Mouse (Mus musculus): ENCODE measurements around the gene Gm37240.

The Gm37240 gene

DNA sequence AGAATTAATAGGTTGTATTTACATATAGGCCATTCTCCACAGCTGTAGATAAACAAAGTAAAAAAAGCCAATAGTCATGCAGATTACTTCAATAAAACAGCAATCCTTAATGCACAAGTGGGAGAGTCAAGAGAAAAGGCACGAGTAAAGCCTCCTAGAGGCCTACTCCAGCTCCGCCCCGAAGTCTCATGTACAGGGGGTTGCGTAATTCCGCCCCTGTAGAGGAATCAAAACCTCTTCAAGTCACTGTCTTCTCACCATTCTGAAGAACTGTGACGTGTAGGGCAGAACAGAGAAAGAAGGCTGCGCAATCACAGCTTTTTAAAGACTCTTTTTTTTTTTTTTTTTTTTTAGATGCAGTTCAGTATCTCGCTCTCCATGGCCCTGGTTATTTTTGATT is 393.5 kb downstream of the Gm37240 start:
- no peak for DNase-seq (ENCODE audit: low read depth, low spot score)

DNA sequence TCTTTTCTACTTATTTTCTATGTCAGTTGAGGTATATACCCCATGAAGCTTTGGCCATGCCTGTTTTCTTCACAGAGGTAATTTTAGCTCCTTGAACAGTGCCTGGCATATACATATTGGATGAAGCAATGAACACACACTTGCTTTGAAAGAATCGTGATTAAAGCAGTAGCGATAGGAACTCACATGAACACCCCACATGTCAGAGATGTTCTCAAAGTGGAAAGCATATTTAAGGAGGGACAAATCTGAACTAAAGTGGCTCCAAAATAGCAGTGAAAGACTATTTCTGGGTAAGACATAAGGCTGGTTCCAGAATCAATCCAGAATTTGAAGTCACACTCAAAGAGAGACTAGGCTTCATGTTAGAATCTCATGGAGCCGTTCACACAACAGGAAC is 397.1 kb downstream of the Gm37240 start:
- DNase-seq (ENCODE audit: low read depth, low spot score) = no peak

DNA sequence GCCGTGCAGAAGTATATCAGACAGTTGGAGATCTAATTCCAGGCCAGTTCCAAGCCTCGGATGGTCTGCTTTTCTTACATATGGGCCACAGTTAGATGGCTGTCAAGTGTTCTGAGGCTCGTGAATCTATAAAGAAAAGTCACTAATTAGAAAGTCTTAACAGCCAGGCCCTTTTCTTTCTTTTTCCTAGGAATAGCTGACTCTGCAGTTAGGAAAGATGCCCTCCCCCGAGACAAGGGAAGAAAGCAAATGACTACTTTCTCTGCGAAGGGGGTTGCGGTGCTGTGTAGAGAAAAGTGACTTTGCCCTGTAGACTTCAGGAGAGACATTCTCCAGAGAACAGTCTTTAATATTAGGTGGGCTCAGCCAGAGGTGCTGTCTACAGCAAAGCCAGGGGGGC is 399.9 kb downstream of the Gm37240 start:
- no peak for DNase-seq (ENCODE audit: low read depth, low spot score)

DNA sequence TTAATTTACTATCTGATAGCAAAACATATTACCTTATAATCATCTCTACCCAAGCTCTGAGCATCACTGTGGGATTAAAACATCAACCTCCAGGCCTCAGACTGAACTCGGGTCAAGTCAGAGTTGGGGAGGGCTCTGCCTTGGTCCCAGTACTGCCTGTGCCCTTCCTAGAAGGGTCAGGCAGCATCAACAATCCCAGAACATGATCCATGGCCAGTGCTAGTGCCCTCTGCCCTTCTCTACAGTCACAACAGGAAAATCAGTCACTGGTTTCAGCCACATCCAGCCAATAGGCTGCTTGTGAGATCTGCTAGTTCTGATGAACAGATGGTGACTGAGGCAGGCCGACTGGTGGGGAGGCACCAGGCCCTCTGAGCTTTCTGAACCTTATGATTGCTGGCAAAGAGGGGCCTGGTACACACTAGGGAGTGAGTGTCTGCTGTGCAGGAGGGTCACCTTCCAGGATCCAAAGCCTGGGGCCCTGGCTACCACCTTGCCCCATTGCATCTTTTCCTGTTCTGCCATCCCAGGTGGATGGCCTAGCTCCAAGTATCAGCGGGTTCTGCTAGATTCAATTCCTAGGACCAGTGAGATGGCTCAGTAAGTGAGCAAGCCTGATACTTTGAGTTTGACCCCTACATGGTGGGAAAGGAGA is 401.7 kb downstream of the Gm37240 start:
- DNase-seq (ENCODE audit: low read depth, low spot score) = no peak

DNA sequence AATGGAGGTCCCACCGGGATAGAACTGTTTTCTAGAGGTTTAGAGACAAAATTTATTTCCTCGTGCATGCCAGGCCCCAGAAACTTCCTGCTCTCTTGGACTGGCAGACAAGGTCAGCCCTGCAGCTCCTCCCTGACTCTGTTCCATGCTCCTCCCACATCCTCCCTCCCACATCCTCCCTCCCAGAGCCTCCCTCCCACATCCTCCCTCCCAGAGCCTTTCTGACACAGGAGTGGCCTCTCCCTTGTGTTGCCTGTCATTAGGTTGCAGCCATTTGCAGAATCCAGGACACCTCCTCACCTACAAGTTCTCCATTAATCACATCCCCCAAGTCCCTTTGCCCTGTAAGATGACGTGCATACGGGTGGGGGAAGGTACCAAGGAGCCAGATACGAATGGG is 404.7 kb downstream of the Gm37240 start:
- peak; percentile 66 for DNase-seq (ENCODE audit: low read depth, low spot score)

DNA sequence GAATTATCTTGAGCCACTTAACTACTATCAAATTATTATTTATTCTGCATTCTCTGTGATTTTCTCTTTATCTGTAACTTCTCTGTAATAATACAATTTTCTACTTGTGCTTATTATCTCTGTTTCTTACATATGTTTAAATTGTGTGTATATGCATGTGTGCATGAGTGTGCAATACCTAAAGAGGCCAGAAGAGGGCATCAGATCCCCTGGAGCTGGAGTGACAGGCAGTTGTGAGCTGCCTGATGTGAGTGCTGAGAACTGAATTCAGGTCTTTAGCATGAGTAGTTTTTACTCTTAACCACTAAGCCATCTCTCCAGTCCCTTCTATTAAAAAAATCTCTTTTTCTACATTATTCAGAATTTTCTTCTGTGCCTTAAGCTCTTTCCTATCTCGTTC is 406.7 kb downstream of the Gm37240 start:
- peak; percentile 23 for DNase-seq (ENCODE audit: low read depth, low spot score)

DNA sequence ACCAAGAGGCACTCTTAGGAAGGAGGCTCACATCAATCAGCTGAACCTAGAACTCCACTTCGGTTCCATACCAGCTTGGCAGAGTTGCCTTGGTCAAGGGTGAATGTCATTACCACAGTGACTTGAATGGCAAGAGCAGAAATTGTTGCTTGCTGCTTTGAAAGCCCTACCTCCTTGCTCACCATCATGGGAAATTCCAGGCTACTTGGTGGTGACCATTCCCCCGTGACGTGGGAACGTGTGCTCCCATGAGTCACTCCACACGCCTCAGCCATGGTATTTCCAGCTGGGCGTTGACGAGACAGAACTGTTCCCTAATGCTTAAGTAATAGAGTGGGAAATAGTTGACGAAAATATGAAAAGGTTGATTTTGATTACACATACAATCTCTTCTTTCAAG is 408.6 kb downstream of the Gm37240 start:
- no peak for DNase-seq (ENCODE audit: low read depth, low spot score)

DNA sequence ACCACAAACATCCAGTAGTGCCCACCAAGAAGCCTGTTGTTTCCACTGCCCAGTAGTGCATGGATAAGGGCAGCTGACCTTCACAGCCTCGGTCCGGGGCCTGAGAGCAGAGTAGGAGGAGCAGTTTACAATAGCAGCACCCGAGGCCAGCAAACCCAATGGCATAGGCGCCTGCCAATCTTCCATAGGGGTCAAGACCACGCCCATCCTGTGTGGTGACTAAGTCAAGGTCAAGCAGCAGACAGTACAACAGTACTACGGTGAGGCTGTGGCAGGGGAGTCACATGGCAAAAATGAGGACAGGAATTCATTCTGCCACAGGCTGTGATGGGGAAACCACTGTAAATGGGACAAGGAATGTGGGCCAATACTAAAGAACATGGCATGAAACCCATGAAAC is 417.6 kb downstream of the Gm37240 start:
- peak; percentile 60 for DNase-seq (ENCODE audit: low read depth, low spot score)

DNA sequence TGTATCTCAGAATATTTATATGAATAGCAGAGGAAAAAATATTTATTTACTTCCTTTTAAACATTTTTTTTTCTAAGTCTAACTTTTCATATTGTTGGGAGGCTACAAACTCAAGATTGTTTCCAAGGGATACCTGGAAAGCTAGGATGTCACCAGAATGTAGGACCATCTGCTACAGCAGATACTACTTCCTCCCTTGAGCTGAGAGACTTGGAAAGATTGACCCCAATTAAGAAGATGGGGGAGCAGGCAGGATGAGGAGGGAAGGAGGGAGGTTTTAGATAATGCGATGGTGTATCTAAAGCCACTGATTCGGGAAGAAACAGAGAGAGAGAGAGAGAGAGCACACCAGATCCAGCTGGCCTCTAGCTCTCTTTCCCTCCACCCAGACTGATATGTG is 418.3 kb downstream of the Gm37240 start:
- DNase-seq (ENCODE audit: low read depth, low spot score) = no peak

DNA sequence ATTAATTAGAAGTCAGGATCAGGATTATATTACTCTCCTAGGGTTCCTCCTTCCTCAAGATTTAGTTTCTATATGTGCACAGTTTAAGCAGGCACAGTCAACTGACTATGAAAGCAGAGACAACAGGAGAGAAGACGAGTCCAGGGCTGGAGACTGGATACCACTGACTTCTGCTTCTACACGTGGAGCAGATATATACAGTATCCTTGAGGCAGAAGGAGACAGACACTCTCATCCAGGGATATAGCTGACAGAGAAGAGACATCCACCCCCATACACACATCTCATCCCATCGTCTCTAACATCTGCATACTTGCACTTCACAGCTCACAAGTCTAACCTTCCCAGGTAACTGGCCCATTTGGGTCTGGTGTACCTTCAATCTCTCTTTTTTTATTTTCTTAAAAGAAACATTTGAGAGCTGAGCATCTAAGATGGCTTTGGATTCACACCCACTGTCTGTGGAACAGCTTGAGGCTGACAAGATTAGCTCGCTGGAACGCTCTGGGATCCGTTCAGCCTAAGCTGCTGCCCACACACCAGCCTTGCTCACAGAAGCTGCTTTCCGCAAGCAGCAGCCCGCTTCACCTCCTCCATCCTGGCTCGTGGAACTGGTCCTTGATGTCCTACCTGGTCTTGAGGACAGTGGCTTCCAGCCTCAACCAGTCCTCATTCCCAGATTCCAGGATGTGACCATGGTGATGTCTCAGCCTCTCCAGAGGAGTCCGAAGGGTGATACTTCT is 421.9 kb downstream of the Gm37240 start:
- DNase-seq (ENCODE audit: low read depth, low spot score) = no peak

DNA sequence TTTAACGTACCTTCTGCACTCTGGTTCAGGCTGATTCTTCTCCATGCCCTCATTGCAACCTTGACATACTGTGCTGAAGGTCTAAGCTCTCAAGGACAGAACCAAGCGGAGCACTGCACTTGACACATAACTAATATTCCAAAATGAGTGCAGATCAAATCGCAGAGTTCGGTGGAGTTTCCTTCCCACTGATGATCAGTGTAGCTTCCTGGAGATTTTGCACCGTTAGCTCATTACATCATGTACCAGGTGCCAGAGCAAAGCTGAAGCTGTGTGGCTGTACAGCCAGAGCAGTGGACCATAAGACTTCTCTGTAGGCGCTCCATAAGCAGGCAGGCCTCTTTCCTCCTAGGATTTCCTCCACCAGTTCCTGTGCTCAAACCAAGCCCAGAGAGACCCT is 427.3 kb downstream of the Gm37240 start:
- no peak for DNase-seq (ENCODE audit: low read depth, low spot score)

DNA sequence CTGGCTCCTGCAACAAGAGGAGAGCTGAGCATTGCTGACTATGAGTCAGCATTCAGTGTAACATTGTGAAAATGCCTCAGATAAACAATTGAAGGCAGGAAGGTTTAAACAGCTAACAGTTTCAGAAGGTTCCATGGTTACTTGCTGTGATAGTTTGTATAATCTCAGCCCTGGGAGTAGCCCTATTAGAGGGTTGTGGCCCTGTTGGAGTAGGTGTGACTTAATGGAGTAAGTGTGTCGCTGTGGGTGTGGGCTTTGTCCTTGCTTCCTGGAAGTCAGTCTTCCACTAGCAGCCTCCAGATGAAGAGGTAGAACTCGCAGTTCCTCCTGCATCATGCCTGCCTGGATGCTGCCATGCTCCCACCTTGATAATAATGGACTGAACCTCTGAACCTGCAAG is 430.3 kb downstream of the Gm37240 start:
- peak; percentile 44 for DNase-seq (ENCODE audit: low read depth, low spot score)

DNA sequence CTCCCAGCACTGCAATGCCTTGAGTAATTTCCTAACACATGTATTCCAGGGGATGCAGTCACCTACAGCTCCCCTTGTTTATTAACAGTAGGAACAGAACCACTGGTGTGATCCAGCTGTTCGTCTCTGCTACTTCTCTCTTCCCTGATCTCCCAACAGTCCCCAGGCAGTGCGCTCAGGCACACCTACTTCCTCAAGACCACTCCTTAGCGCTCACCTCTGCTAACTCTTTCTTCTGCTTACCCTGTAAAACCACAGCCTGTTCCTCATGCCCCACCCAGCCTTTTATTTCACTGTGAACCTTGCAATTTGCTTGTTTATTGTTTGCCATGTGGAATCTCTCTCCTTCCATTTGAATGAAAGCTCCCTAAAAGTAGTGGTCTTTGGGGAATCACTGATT is 431.9 kb downstream of the Gm37240 start:
- DNase-seq (ENCODE audit: low read depth, low spot score) = no peak

DNA sequence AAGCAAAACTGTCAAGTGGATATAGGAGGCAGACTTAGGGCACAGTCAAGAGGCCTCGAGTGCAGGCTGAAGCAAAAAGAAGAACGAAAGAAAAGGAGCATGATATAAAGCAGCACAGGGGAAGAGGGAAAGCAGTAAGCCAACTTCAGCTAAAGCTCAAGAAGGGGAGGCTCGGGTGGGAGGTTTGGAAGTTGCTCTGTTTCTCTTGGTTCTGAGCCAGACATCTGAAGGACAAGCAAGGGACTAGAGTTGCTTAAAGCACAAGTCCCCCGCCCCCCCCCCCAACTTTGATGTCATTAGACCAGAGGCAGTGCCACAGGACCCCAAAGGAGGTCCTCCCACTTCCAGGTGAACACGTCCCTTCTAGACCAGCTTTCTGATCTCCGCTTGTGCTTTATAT is 433.3 kb downstream of the Gm37240 start:
- DNase-seq (ENCODE audit: low read depth, low spot score) = no peak

DNA sequence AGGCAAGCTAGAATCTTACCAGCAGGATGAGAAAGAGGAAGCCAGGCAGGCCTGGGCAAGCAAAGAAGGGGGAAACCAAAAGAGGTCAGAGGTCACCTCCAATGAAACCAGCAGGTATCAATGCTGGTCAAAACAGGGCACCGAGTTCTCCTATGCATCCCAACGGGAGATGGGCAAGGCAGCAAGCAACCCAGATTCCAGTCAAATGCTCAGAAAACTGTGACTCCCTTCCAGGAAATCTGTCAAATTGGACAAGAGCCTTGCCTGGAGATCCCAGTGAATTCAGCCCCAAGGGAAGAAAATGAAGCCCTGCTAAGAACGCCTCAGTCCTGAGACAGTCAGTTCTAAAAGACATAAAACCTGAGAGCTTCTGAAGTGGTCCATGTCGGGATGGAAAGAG is 437.9 kb downstream of the Gm37240 start:
- DNase-seq (ENCODE audit: low read depth, low spot score) = no peak

DNA sequence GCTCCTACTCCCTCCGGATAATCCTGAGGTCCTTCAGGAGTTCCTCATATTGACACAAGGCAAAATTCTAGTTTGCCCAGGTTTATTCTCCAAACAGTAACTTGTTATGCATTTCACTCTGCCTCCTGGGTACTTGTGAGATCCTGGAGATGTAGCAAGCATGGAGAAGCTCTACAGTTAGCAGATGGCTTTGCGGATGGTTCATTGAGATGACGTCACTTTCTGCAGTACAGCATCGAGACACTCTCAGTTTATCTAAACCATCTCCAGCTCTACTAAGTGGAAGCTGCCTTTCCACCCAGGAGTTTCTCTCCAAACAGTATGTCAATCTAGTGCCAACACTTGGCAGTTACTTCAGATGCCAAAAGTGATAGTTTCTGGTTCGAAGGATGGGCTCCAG is 444.5 kb downstream of the Gm37240 start:
- DNase-seq (ENCODE audit: low read depth, low spot score) = no peak

DNA sequence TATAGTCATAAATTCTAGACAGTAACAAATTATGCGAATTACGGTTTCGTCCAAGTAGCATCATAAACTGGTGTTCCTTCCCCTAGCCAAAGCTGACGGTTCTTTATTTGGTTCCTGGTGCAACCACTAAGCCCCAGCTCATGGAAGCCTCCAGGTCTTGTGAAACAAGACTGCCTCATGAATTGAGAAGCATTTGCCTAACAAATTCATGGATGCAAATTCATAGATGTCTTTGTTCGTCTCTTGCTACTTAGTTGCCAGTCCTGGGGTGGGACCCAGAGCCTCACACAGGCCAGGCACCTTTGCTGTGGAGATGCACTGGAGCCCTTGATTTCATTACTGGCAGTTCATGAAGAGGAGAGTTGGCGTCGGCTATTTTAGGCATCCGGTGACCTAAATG is 445.1 kb downstream of the Gm37240 start:
- DNase-seq (ENCODE audit: low read depth, low spot score) = no peak

DNA sequence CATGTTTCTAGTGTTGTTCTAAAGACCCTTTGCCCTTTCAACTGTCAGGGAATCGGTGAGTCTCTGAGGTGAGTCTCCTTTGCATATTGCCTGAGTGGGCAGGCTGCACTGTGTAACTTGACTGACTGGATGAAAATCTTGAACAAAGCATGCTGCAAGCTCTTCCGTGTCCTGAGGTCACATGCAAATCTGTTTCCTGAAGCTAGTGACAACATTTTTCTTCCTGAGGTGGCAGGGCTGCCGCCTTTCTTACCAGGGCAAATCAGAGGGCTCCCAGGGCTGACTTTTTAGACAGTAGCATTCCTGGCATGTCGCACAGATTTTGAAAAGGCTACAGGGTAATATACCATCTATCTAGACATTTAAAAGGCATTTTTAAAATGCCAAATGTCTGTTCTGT is 451.9 kb downstream of the Gm37240 start:
- no peak for DNase-seq (ENCODE audit: low read depth, low spot score)

DNA sequence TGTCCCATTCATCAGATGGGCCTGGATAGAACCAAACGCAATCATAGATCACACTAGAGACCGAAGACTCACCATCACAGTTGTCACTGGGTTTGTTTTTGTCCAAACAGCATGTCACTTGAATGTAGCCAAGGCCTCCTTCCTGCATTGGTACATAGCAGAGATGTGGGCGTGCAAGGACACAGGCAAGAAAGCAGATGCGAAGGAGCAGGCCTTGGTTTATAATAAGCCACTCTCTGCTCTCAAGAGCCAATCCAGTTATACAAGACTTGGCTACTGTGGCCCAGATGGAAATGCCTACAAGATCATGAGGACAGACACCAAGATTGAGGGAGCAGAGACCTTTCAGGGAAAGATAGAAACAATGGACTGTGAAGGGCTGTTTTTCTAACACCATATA is 456.1 kb downstream of the Gm37240 start:
- DNase-seq (ENCODE audit: low read depth, low spot score) = no peak

DNA sequence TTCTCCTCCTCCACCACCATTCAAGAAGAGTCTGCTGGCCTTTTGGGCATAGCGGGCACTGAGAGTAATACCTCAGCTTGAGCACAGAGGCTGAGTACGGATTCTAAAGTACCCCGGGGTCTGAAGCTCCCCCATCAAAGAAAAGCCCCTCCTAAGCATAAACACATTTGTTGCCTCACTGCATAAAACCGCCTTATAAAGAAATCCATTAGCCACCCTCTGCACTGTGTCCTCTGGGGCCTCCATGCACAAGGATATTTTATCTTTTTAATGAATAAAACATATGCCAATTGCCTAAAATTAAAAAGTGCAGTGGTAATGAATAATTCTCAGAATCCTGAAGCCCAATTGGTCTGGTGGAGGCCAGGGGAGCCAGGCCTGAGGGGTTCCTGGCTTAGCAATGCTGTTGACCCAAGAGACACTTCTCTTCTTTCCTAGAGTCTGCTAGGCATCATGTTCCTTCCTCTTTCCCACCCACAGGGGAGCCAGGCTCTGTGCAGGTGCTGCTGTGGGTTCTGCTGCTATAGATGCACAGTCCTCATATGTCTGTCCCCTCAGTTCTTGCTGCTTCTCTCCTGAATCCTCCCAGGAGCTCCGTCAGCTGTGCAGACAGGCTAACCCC is 463.8 kb downstream of the Gm37240 start:
- no peak for DNase-seq (ENCODE audit: low read depth, low spot score)

DNA sequence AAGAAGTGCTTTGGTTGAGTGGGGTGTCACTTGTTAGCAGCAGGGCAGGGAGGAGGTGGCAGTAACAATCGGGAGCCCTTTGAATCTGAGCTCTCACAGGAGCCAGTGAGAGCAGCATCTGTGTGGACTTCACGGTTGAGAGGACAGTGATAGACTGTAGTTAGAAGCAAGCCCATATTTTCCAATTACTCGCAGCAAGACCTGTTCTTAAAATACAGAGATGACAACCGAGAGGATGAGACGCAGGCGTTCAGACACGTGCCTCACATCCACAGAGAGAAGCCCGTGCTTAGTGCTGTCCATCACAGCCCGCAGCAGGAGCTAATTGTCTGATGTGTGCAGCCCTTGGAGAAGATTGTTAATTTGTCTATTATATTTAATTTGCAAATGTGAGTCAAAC is 465.9 kb downstream of the Gm37240 start:
- DNase-seq (ENCODE audit: low read depth, low spot score) = no peak

DNA sequence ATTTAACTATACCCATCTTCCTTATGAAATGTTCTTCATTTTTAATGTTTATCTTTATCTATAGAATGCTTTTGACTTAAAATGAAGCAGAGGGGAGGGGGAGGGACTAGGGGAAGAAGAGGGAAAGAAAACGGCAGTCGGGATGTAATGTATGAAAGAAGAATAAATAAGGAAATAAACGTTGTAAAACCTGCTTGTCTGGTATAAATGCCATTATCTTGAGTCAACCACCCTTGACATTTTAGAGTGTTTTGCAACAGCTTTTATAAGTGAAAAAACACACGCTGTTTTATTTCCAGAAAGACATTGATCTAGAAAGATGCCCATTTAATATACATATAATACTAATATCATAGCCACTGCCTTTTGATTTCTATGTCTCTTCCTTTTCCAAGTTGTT is 469.7 kb downstream of the Gm37240 start:
- no peak for DNase-seq (ENCODE audit: low read depth, low spot score)

DNA sequence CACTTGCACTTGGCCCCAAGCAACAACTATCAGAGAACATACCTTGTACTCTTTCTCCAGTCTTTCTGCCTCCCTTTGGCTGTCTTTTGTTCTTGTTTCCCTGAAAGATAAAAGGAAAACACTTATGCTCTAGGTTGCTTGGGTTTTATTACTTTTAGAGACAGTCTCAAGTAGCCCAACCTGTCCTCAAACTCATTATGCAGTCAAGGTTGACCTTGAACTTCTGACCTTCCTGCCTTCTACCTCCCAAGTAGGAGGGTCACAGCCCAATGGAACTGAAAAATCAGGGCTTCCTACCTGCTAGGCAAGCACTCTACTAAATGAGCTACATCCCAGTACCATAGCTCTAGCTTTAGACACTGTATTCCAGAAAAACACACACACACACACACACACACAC is 488.5 kb downstream of the Gm37240 start:
- no peak for DNase-seq (ENCODE audit: low read depth, low spot score)
